Mouse (Mus musculus) layer of hippocampus, adult 2 months (tissue): ENCODE results near the gene Cfap46. TPM values are rescaled to one million over a fixed set of nuclear protein-coding genes. Genes with fewer than 3 reads are reported as not detected.

Experiments
- DNase-seq, 2 experiments: peaks; one replicate each; pipeline ENCODE4 v3.0.0; 2022; ENCODE audit warnings: low spot score in 2 of 2
- H3K27ac ChIP-seq: fragments of 200-600 bp; 2 replicates; pipeline ENCODE4 v1.8.1; 2022
- H3K4me3 ChIP-seq: fragments of 200-600 bp; 2 replicates; pipeline ENCODE4 v1.8.1; 2022; ENCODE audit warnings: mild to moderate bottlenecking
- CTCF ChIP-seq: fragments of 200-600 bp; conservative IDR thresholded peaks from 2 replicates; pipeline ENCODE4 v1.8.1; 2022; ENCODE audit warnings: antibody characterized with exemption, mild to moderate bottlenecking, moderate library complexity
- long read RNA-seq, 2 experiments: library from polyadenylated mRNA; stranded (forward); transcript quantifications; one replicate each; pipeline ENCODE4 v2.0.0; 2021; ENCODE audit warnings: borderline mapping rate in 2 of 2
- total RNA-seq, 2 experiments: library from RNA; stranded (reverse); gene quantifications; 2 replicates each; pipeline ENCODE4 v1.2.3; 2021

Gene Cfap46
- 1 to 10 TPM; 2.2 to 2.5 TPM for total RNA-seq
- long read RNA-seq, experiment 1, partial matches to known transcripts, result 1 of 4 reads
- long read RNA-seq, experiment 1, other reads (novel, unspliced or antisense), result 3 of 4 reads
- long read RNA-seq, experiment 2, partial matches to known transcripts, result 0 of 1 reads
- long read RNA-seq, experiment 2, other reads (novel, unspliced or antisense), result 1 of 1 reads

DNA sequence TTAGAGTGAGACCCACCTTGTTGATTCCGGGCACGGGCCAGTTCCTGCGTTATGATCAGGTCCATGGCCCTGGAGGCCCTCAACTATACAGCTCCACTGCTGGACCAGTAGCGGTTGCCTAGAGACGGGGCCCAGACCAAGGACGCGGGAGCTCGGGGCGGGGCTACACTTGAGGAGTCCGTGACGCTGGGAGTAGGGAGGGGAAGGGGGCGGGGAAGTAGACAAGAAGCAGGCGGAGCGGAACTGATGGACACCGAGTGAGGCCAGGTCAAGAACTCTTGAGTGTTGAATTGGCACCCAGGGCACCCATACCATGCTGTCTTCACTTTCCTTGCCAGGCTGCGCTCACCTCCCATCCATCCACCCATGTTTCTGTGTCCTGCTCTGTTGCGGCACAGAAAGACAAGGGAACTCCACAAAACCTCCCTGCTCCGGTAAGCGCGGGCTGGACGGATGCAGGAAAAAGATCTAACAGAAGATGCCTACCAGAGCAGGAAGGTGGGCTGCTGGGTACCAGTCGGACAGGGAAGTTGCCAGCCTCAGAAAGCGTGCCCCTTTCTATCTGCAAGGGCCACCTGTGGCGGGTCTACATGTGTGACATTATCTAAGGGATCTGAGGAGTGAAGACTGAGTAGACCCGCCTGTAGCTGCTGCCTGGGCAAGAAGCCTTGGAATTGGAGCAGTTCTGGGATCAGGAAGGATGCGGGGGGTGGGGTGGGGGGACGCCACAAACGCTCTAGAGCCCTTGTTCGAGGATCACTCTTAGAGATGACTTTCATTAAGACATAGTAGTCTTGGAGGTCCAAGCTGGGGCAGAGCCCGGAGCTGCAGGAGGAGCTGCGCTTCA is at the start of gene Cfap46:
Gene Cfap46, minus strand, starts transcription at position 112 of the 847 bp plus-strand sequence.
- peak; percentile 72 to 79 for DNase-seq
- Histone ChIP-seq H3K27ac (peak within 1 kb of the TSS; percentile 87), H3K4me3 (peak within 1 kb of the TSS; percentile 83)
- TF ChIP-seq CTCF, result no peak

DNA sequence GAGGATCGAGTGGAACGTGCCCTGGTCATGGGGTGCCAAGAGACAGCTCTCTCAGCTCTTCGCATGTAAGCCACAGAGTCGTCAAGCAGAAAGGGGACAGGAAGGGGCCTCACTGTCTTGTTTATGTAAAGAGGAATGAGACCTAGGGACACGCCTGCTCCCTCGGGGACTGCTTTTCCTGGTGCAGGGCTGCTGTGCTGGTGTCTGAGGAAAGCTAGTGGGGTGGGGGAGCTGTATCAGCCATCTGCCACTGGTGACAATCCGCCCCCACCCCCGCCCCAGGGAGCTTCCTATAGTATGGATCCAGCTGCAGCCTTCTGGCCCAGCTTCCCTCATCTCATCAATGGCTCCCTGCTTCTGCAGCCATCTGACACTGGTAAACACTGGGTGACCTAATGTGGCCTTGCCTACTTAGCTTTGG is 47.7 kb upstream of the Cfap46 start:
- Histone ChIP-seq H3K27ac (no peak overlapping the region), H3K4me3 (no peak overlapping the region)
- no peak for DNase-seq
- no peak for TF ChIP-seq CTCF

DNA sequence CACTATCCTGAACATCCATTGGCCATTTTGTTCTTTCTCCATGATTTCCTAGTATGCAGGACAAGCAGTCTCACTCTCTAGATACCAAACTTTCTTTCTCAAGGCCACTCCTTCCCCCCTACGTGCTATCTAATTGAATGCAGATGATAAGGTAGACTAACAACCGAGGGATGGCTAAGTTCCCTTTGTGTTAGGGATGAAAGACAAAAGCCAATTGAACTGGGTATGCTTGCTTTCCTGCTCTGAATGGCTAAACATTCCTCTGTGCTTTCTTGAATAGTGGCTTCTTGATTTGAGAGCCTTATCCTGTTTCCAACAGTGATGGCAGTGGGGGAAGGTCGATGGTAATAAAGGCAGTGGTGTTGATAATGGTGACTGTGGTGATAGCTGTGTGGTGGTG is 43.5 kb upstream of the Cfap46 start:
- Histone ChIP-seq H3K27ac (no peak overlapping the region), H3K4me3 (no peak overlapping the region)
- no peak for TF ChIP-seq CTCF
- DNase-seq, result no peak

DNA sequence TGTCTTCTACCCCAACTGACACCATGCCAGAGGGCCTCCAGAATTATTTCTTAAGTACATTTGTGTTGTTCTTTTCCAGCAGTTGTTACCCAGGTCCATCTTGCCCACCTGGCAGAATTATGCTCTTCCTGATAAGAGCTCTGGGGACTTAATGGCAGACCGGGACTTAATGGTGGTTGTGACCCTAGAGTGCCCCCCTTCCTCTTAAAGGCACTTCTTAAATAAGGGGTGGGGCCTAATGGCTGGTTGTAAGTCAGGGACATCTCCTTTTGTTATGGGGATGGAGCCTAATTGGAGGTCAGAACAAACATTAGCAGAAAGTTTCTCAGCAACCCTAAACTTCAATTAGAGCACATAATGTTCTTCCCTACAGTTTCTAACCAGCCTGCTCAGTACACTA is 42.0 kb upstream of the Cfap46 start:
- Histone ChIP-seq H3K27ac (no peak overlapping the region), H3K4me3 (no peak overlapping the region)
- TF ChIP-seq CTCF, result no peak
- DNase-seq, result no peak

DNA sequence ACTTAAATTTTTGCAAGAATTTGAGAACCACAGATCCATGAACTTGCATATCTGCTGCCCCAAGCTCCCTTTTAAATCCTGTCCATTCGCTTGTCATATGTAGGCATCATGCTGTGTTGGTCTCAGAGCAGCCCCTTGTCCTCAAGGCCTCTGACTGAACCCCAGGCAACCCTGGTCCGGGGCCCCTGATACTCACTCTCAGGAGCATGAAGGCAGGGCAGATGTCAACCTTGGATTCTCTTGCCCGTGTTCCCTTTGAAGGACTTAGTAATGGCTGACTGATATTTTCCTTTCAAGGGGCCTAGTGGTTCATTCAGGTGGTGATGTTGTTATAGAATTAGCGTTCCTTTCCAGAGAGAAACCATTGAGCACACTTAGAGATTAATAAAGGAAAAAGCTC is 40.4 kb upstream of the Cfap46 start:
- Histone ChIP-seq H3K27ac (no peak overlapping the region), H3K4me3 (no peak overlapping the region)
- DNase-seq, result no peak
- no peak for TF ChIP-seq CTCF

DNA sequence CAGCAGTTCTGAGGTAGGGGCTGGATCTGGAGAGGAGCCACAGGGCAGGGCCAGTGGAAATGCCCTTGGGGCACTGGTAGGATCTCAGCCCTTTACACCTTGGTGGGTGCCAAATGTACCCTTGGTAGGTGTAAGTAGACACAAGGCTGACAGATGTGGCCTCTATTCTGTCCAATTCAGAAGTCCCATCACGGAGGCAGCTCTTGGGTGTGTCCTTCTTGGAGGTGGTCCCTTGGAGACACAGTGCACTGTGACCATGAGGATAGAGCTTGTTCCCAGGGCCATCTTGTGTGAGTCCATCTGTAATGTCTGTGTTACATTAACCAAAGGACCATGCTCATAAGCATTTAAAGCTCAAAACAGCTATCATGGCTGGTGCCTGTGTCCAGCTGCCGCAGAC is 37.6 kb upstream of the Cfap46 start:
- DNase-seq, result no peak
- Histone ChIP-seq H3K4me3 (no peak overlapping the region), H3K27ac (no peak overlapping the region)
- no peak for TF ChIP-seq CTCF

DNA sequence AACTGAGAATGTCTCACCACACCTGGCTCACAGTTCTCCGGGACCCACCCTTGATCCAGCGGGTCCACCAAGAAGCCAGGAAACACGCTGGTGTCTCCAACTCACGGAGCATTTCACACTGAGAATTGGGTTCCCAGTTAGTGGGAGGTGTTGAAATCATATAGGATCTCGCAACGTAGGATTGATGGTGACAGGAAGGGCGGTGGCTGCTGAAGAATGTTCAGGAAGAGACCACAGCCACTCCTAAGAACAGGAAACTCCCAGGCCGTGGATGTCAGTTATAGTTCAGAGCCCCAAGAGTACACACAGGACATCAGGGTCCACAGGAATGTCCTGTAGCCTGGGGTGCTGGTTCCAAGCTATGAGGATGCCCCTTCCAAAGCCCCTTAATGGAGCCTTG is 34.2 kb upstream of the Cfap46 start:
- no peak for TF ChIP-seq CTCF
- DNase-seq, result no peak
- no peak overlapping the region for H3K4me3 ChIP-seq

DNA sequence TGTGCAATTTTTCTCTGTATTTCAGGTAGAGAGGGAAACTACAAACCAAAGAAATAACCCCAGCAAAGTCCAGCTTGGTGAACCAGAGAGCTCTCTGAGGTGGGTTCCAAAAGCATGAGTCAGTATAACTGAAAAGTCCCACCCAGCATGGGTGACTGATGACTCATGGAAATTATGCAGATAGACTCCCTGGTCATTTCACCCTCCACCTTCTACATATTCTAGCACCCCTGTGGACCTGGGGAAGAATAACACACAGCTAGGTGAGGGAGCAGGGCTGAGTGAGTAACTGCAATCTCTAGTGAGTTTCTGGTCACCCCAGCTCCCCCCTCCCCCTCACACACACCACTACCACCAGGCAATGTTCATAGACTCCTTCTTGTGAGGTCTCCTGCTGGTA is 28.2 kb upstream of the Cfap46 start:
- no peak for TF ChIP-seq CTCF
- no peak overlapping the region for H3K4me3 ChIP-seq
- no peak overlapping the region for H3K27ac ChIP-seq
- no peak for DNase-seq

More for the DNA sequence above, 34.2 kb upstream of the Cfap46 start:
- H3K27ac ChIP-seq, result no peak overlapping the region

DNA sequence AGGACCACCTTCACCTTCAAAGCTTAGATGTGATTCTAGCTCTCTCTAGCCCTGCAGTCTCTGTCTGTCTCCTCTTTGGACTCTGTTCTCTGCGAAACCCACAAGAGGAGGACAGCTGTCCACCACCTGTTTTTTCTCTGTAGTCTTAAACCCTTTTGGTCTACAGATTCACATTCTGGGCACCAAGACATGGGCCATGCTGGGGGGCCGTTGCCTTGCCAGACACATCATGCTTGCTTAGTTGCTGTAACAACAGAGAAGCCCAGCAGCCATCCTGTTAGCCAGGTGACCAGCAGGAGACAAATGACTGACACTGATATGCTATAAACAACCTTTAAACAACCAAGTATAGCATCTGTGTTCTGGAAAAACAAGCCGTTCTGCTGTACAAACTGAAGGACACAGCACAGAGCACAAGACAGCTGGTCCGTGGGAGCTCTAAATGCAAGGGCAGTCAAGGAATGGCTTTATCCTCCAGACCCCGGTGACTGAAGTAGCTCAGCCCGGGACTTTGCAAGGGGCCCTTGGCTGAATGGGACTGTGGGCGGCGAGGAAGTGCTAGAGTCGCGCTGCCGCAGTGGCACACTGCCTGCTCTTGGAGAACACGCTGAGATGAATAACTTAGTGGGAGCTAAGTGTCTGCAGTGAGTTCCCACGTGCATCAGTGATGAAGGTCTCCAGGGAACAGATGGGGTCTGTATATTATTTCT is 22.9 kb upstream of the Cfap46 start:
- Histone ChIP-seq H3K27ac (peak overlapping the region; percentile 47; the same call in 1 of the 2 replicates), H3K4me3 (no peak overlapping the region)
- peak in 1 of 2 experiments; percentile 48 for DNase-seq
- no peak for TF ChIP-seq CTCF

DNA sequence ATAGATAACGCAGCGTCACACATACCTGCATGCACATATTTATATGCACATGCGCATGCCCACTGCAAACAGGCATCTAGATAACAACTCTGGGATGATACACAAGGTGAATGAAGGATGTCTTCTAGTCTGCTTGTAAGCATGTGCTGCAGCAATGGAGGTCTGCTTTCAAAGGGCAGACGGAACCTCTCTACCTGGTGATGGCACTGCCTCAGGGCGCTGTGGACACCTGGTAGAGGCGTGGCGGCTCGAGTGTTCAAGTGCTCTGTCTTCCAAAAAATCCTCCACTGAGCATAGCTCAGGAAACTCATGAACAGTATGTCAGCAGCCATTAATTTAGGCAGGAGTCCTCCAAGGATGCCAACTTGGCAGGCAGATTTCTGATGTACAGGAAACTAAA is 22.2 kb upstream of the Cfap46 start:
- TF ChIP-seq CTCF, result no peak
- DNase-seq, result no peak
- peak overlapping the region; percentile 47; the same call in 1 of the 2 replicates for H3K27ac ChIP-seq
- H3K4me3 ChIP-seq, result no peak overlapping the region

DNA sequence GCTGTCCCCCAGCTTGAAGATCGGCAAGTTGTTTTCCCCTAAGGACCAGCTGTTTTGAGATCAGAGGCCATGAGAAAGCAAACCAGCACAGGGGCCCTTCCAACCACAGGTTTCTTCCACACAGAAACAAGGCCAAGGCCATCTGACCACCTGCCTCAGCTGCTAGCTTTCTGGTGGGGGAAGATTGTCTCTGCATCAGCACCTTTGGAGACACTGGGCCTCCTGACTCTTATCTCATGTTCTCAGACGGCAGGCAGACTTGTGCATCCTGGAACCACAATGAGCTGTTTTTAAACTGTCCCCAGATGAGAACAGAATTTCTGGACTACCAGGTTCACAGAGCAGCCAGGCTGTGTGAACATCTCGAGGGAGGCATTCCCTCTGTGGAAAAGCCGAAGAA is 21.5 kb upstream of the Cfap46 start:
- no peak for DNase-seq
- no peak for TF ChIP-seq CTCF
- H3K27ac ChIP-seq, result no peak overlapping the region

DNA sequence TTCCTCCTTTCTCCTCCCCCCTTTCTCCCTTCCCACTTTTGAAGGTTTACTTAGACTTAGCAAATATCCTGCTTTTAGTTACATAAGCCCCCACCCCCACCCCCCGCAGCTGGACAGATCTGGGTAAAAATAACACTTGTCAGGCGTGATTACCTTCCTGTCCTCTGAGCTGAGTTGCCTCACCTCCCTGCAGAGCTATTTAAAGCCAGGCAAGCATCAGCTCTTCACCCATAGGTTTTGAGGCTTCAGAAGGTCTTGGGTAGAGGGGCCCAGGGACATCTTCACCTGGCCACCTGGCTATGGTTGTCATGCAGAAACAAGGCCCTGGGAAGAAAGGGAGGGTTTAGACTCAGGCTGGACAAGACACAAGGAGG is 20.2 kb upstream of the Cfap46 start:
- Histone ChIP-seq H3K27ac (no peak overlapping the region), H3K4me3 (no peak overlapping the region)
- no peak for DNase-seq
- TF ChIP-seq CTCF, result no peak

More for the DNA sequence above, 21.5 kb upstream of the Cfap46 start:
- no peak overlapping the region for H3K4me3 ChIP-seq

DNA sequence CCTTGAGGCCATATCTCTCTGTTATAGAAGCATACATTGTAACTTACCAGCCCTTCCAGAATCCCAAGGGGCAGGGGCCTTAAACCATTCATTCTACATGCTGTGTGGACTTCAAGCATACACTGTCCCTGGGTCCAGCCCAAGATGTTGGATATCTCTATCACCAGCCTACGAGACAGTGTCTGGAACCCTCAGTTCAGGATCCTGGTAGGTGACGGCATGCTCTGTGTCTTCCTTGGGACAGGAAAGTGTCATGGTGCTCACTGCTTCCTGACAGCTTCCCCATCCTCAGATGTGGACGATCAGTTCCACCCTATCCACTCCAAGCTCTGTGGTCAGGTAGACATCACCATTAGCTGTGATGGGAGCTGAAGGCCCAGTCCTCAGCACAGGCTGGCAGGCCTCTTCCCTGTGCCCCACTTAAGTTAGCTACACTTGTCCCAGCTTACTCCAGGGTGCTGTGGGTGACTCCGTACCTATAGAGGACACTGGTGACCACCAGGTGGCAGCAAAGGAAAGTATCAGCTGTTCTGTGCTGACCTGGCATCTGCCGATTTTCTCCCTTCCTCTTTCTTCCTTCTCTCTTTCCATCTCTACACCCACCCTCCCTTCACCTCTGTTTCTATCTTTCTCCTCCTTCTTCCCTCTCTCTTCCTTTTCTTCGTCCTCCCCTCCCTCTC is 19.7 kb upstream of the Cfap46 start:
- TF ChIP-seq CTCF, result peak; percentile 94

More for the DNA sequence above, 19.7 kb upstream of the Cfap46 start:
- peak; percentile 79 to 87 for DNase-seq
- H3K27ac ChIP-seq, result no peak overlapping the region
- no peak overlapping the region for H3K4me3 ChIP-seq
